Mouse (Mus musculus) CH12.LX (cell line): ENCODE measurements at regions not wholly inside any gene's neighbourhood (a gene's known extent, or its start where the extent isn't known, plus 50 kb on each side); places are given as distances from the start of the nearest gene placed in this dataset.

Source experiments
- DNase-seq: peaks from one replicate; pipeline ENCODE4 v3.0.0-alpha.2; 2013; ENCODE audit errors: extremely low read depth
- H3K27ac ChIP-seq: 2 replicates; pipeline ENCODE4 v1.5.1; 2012; ENCODE audit warnings: low read depth, mild to moderate bottlenecking, control low read depth, moderate library complexity; ENCODE audit not compliant: insufficient read depth
- H3K27me3 ChIP-seq: replicated peaks from 2 replicates; pipeline ENCODE3; 2012; ENCODE audit warnings: inconsistent platforms
- H3K36me3 ChIP-seq, 2 experiments: replicated peaks in 1 of 2; 2 replicates each; pipeline versions ENCODE3 to v1.6.1; 2012; ENCODE audit warnings: inconsistent platforms in 1 of 2, low read length in 1 of 2, mild to moderate bottlenecking in 1 of 2, mixed read lengths in 1 of 2, moderate library complexity in 1 of 2; ENCODE audit not compliant: control insufficient read depth in 1 of 2, insufficient read depth in 1 of 2
- H3K4me1 ChIP-seq, 2 experiments: 2 replicates each; pipeline ENCODE4 v1.6.1; 2012; ENCODE audit warnings: inconsistent platforms in 1 of 2, moderate library complexity in 1 of 2; ENCODE audit not compliant: insufficient read depth in 2 of 2, control insufficient read depth in 1 of 2
- H3K4me2 ChIP-seq: 2 replicates; pipeline ENCODE4 v1.6.1; 2012; ENCODE audit warnings: low read depth, mild to moderate bottlenecking, control low read depth; ENCODE audit not compliant: poor library complexity, insufficient read depth, severe bottlenecking
- H3K4me3 ChIP-seq, 3 experiments: fragments of 150-350 bp in 1 of 3; sonication (generic) in 1 of 3; replicated peaks in 1 of 3; 2 replicates each; pipeline versions ENCODE3 to v1.5.1; 2011 to 2012; ENCODE audit warnings: low read depth in 2 of 3, low read length in 2 of 3, mild to moderate bottlenecking in 2 of 3, moderate library complexity in 2 of 3, control low read depth in 1 of 3, improper control_type of control experiment in 1 of 3, inconsistent platforms in 1 of 3, mixed read lengths in 1 of 3; ENCODE audit not compliant: poor library complexity in 1 of 3
- H3K79me2 ChIP-seq: replicated peaks from 2 replicates; pipeline ENCODE4 v1.6.1; 2012; ENCODE audit warnings: mild to moderate bottlenecking, moderate library complexity; ENCODE audit not compliant: control insufficient read depth, poor library complexity, insufficient read depth, severe bottlenecking; ENCODE audit errors: extremely low read depth
- H3K9ac ChIP-seq: 2 replicates; pipeline ENCODE4 v1.6.1; 2012; ENCODE audit warnings: low read depth, mild to moderate bottlenecking, control low read depth, moderate library complexity; ENCODE audit not compliant: insufficient read depth
- H3K9me3 ChIP-seq: replicated peaks from 2 replicates; pipeline ENCODE3; 2012; ENCODE audit warnings: low read length, inconsistent platforms, mixed read lengths
- BHLHE40 ChIP-seq: IDR thresholded peaks from 2 replicates; pipeline ENCODE4 v1.6.1; 2011; ENCODE audit warnings: mild to moderate bottlenecking, low read depth, low read length, improper control_type of control experiment
- CHD1 ChIP-seq: IDR thresholded peaks from 2 replicates; pipeline ENCODE4 v1.6.1; 2012; ENCODE audit warnings: low read depth, low read length, improper control_type of control experiment, inconsistent platforms
- CTCF ChIP-seq, 2 experiments: IDR thresholded peaks in 1 of 2; conservative IDR thresholded peaks in 1 of 2; 2 replicates each; pipeline ENCODE4 v1.5.1; 2011 to 2012; ENCODE audit warnings: low read depth in 2 of 2, low read length in 2 of 2, improper control_type of control experiment in 1 of 2, inconsistent platforms in 1 of 2, mild to moderate bottlenecking in 1 of 2, moderate library complexity in 1 of 2
- E2F4 ChIP-seq: IDR thresholded peaks from 2 replicates; pipeline ENCODE4 v1.6.1; 2011; ENCODE audit warnings: low read depth, low read length, improper control_type of control experiment; ENCODE audit not compliant: insufficient replicate concordance
- ELF1 ChIP-seq: IDR thresholded peaks from 2 replicates; pipeline ENCODE4 v1.6.1; 2014; ENCODE audit warnings: low read depth, mild to moderate bottlenecking, inconsistent platforms, low read length, improper control_type of control experiment
- EP300 ChIP-seq: IDR thresholded peaks from 2 replicates; pipeline ENCODE4 v1.6.1; 2011; ENCODE audit warnings: low read length, improper control_type of control experiment
- ETS1 ChIP-seq: conservative IDR thresholded peaks from 2 replicates; pipeline ENCODE4 v1.6.1; 2012; ENCODE audit warnings: low read depth, mild to moderate bottlenecking, inconsistent platforms, low read length, improper control_type of control experiment, moderate library complexity
- IRF4 ChIP-seq: IDR thresholded peaks from 2 replicates; pipeline ENCODE4 v1.6.1; 2014; ENCODE audit warnings: low read depth, mild to moderate bottlenecking, inconsistent platforms, low read length, improper control_type of control experiment
- JUND ChIP-seq: conservative IDR thresholded peaks from 2 replicates; pipeline ENCODE4 v1.6.1; 2011; ENCODE audit warnings: low read depth, low read length, improper control_type of control experiment
- MAX ChIP-seq: IDR thresholded peaks from 2 replicates; pipeline ENCODE4 v1.6.1; 2011; ENCODE audit warnings: low read length, improper control_type of control experiment
- MEF2A ChIP-seq: IDR thresholded peaks from 2 replicates; pipeline ENCODE4 v1.6.1; 2014; ENCODE audit warnings: low read depth, mild to moderate bottlenecking, inconsistent platforms, low read length, improper control_type of control experiment, borderline replicate concordance
- MXI1 ChIP-seq: IDR thresholded peaks from 2 replicates; pipeline ENCODE4 v1.6.1; 2011; ENCODE audit warnings: mild to moderate bottlenecking, low read depth, low read length, improper control_type of control experiment
- MYC ChIP-seq: IDR thresholded peaks from 2 replicates; pipeline ENCODE4 v1.6.1; 2011; ENCODE audit warnings: low read depth, mild to moderate bottlenecking, improper control_type of control experiment, low read length
- NRF1 ChIP-seq: IDR thresholded peaks from 2 replicates; pipeline ENCODE4 v1.6.1; 2014; ENCODE audit warnings: low read depth, mild to moderate bottlenecking, inconsistent platforms, low read length, improper control_type of control experiment, moderate library complexity
- RCOR1 ChIP-seq: conservative IDR thresholded peaks from 2 replicates; pipeline ENCODE4 v1.6.1; 2012; ENCODE audit warnings: low read depth, mild to moderate bottlenecking, inconsistent platforms, low read length, improper control_type of control experiment
- SIN3A ChIP-seq: IDR thresholded peaks from 2 replicates; pipeline ENCODE4 v1.6.1; 2012; ENCODE audit warnings: low read length, improper control_type of control experiment, inconsistent platforms
- SMC3 ChIP-seq: IDR thresholded peaks from 2 replicates; pipeline ENCODE4 v1.6.1; 2011; ENCODE audit warnings: low read depth, low read length, improper control_type of control experiment
- UBTF ChIP-seq: IDR thresholded peaks from 2 replicates; pipeline ENCODE4 v1.6.1; 2012; ENCODE audit warnings: low read depth, mild to moderate bottlenecking, inconsistent platforms, low read length, improper control_type of control experiment, moderate library complexity
- ZC3H11A ChIP-seq: IDR thresholded peaks from 2 replicates; pipeline ENCODE4 v1.6.1; 2012; ENCODE audit warnings: low read depth, mild to moderate bottlenecking, inconsistent platforms, low read length, improper control_type of control experiment
- ZNF384 ChIP-seq: IDR thresholded peaks from 2 replicates; pipeline ENCODE4 v1.6.1; 2012; ENCODE audit warnings: low read depth, low read length, improper control_type of control experiment, inconsistent platforms
- dilution Hi-C: fragments of 300-500 bp; cut with MboI; formaldehyde crosslinking; loops from 2 replicates; pipeline ENCODE4 v1.14.3; 2020; ENCODE audit warnings: low sequenced_read_pairs; ENCODE audit not compliant: extremely low pct_unique_long_range_greater_than_20kb, extremely low pct_ligation_motif_present
- in situ Hi-C: fragments of 300-500 bp; cut with MboI; formaldehyde crosslinking; loops from 3 replicates; pipeline ENCODE4 v1.14.3; 2019; ENCODE audit warnings: low sequenced_read_pairs, low pct_ligation_motif_present, low pct_unique_long_range_greater_than_20kb, mixed read lengths

DNA sequence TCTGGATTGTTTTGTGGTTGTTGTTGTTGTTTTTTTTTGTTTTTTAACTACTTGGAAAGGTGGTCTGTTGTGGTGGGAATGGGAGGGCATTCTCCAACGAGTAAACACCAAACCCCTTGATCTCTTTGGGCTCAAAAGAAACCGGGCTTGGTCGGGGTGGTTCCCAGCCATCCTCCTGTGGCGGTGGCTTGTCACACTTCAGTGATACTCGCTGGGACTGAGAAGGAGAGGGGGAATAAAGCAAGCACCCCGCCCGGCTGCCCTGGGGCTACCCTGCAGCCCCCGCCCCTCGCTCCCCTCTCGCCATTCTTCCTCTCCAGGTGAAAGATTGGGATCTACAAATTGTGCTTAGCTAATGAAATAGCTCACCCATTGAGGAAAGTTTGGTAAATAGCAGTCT, 229.3 kb upstream of the Sp4 start:
- H3K4me1 ChIP-seq, result no peaks in the 10 kb centered on the region
- H3K36me3 ChIP-seq, result no peaks in the 10 kb centered on the region
- TF ChIP-seq NRF1 (no peak), ELF1 (no peak), CTCF (conservative IDR thresholded peaks at IDR 0.05 in 1 of 2, IDR thresholded peaks at IDR 0.05 in 1 of 2; ENCODE audit: low read depth in 2 of 2, low read length in 2 of 2) (no peak), MAX (no peak)
- dilution Hi-C loops, result no loop called here
- H3K27me3 ChIP-seq, result no peaks in the 10 kb centered on the region
- H3K79me2 ChIP-seq, result no peaks in the 10 kb centered on the region
- no peak overlapping the region for H3K4me2 ChIP-seq
- H3K9me3 ChIP-seq, result no peaks in the 10 kb centered on the region
- no peak overlapping the region for H3K9ac ChIP-seq
- no peak overlapping the region for H3K4me3 ChIP-seq
- DNase-seq, result no peak
- no peak overlapping the region for H3K27ac ChIP-seq
- in situ Hi-C loops, result no loop called here

- Histone ChIP-seq H3K9me3 (no peaks in the 10 kb centered on the region), H3K79me2 (no peaks in the 10 kb centered on the region), H3K4me2 (no peak overlapping the region), H3K27me3 (no peaks in the 10 kb centered on the region), H3K4me3 (no peak overlapping the region), H3K4me1 (no peaks in the 10 kb centered on the region), H3K27ac (no peak overlapping the region), H3K36me3 (no peaks in the 10 kb centered on the region), H3K9ac (no peak overlapping the region)
- TF ChIP-seq MXI1 (no peak), MYC (no peak), UBTF (no peak), ZNF384 (no peak), BHLHE40 (no peak), IRF4 (no peak), RCOR1 (no peak), JUND (no peak), SIN3A (no peak), ZC3H11A (no peak), E2F4 (no peak), ETS1 (no peak), MEF2A (no peak), EP300 (no peak), SMC3 (no peak), CHD1 (no peak)
- dilution Hi-C loops (no loop called here), in situ Hi-C loops (no loop called here)
- no peak for DNase-seq
Measured at GRCm38 (mm10) chr12:118529428-118530361, 228.5 kb upstream of the Sp4 start.
